22 mouse cellular contexts compared by ENCODE assay signal in the genomic region with DNA sequence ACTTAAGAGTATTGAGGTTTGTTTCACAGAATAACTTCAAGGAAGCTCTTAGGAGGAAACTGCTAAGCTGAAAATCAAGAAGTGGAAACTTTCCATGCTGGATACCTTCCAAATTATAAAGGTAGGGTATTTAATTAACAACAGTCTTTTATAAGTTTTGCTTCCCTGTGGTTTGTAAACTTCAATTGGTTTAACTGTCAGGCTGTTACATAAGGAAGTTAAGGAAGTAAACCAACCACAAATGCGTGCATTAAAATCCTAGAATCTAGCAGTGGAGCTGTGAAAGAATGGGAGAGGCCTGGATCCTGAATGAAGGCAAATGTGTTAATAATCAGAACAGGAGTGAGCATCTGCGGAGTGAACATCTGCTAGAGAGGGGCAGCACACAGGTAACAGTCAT.
"Had no signal": no experiment of that assay in that cellular context is flagged by ENCODE, and none has a peak within 500 bp of the region (broad histone marks: within the 10 kb centered on the region; RNA-seq: fewer than 3 reads in every experiment).

No protein-coding gene starts in this region.

- ATAC-seq: hindbrain, embryonic 16.5 days; hindbrain, postnatal 0 days; inflammation-experienced regulatory T-cells, adult 6 months; intestine, embryonic 15.5 days; intestine, embryonic 16.5 days; intestine, postnatal 0 days had no signal

- DNase-seq: heart, postnatal 10 days; heart, postnatal 14 days; heart, postnatal 36 days; heart, postnatal 4 days; kidney, adult 11 months; kidney, adult 18-20 months; kidney, adult 2 months; kidney, adult 8-10 months; kidney, adult 9 months; kidney, postnatal 10 days; kidney, postnatal 14 days; kidney, postnatal 25 days; kidney, postnatal 36 days; kidney, postnatal 4 days; layer of hippocampus, adult 9-11 months; layer of hippocampus, postnatal 36 days had no signal
